Mouse (Mus musculus): ENCODE data around the gene Gna14.

Gene Gna14

GRCm38 (mm10) chr19:16518569-16518968 is 83.0 kb downstream of the Gna14 start:
- DNase-seq = no peak

DNA sequence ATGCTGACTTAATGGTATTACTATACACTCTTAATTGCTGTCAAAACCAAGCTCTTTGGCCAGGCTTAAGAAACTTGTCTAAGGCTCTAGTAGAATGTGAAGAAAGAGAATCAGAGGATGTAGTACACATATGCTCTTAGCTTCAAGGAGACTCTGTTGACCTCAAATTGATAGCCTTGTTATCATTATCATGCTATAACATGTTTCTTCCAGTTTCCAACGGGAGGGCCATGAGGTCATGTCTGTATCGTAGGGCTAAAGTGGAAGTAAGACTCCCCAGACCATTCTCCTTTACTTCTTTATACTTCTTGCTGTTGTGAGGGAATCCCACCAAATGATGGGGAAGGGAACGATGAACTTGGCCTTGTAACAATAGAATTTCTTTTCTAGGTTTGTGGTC is 85.0 kb downstream of the Gna14 start:
- no peak for DNase-seq

GRCm38 (mm10) chr19:16526302-16526880 is 90.8 kb downstream of the Gna14 start:
- no peak for DNase-seq

DNA sequence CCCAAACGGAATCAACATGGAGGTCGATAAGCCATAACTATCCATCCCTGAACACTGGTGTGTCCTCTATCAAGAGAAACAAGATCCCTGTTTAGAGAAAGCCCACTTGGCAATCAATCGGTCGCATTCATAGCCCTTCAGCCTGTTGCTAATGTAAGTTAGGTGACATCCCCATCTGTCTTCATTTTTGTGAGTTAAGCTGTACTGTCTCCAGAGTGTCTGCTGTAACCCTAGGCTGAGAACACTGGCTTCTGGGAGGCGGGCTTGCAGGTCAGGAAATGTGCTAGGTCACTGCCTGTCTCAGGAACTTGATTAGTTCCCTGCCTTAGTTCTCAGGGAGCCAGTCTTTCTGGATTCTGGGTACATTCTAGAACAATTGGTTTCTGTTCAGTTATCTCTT is 91.5 kb downstream of the Gna14 start:
- DNase-seq = peak in 1 of 2 experiments; percentile 12

DNA sequence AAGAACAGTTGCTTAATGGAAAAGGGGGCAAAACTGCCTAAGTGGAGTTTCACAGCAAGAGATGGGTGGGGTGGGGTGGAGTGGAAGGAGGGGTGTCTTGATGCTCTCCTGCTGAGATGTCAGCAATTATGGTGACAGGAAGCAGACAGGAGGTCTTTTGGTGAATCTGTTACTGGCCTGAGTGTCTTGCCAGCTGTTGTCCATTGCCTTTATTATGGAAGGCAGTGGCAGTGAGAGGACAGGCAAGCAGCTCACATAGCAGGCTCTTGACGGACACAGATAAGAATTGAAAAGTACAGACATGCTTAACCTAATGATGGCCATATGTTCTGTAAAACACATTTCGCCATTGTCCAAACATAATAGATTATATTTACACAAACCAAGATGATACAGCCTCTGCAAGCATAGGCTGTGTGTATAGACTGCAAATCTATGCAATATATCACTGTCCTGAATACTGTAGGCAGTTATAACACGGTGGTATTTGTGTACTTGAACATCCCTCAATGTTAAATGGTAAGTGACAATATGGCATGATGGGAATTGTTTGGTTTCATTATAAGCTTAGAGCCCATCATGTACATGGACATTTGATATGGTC is 92.8 kb downstream of the Gna14 start:
- DNase-seq = no peak

DNA sequence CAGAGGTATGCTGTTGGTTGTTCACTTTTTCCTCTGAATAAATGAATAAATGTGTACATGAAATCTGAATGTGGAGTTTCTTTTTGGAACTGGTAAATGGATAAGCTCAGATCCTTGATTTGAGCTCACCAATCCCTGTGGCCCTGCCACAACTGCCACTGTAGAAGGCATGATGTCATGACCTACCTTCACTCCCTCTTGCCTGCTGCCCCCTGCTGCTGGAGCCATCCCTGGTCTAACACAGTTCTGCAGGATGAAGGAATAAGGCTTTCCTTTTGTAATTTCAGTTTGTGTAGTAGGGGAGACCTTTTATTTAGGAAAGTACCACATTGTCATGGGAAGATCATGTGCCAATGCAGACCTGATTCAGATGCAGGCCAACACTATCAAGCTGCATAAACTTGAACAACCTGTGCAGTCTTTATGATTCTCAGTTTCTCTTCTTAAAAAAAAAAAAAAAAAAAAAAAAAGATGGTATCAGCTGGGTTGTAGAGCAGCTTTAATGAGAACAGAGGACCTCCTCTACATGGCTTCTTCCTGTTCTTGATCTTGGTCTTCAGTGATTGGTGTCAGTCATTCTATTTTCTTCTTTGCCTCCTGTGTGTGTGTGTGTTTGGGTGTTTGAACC is 93.8 kb downstream of the Gna14 start:
- peak in 1 of 2 experiments; percentile 69 for DNase-seq

DNA sequence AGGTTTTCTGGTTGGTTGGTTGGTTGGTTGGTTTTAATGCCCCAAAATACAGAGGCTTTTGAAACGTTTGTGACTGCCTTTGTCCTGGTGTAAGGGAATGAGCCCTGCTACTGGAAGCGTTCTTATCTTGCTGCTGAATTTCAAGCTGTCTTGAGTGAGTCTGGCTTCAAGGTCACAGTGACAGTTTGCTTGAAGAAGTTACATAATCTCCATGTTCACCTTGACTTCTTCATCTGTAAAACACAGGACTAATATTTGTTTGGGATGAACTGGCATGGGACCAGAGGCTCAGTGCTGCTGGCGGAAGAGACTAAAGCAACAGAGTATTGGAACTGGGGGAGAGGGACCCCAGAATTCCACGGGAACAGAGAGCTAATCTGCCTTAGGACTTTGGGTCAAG is 94.4 kb downstream of the Gna14 start:
- no peak for DNase-seq

DNA sequence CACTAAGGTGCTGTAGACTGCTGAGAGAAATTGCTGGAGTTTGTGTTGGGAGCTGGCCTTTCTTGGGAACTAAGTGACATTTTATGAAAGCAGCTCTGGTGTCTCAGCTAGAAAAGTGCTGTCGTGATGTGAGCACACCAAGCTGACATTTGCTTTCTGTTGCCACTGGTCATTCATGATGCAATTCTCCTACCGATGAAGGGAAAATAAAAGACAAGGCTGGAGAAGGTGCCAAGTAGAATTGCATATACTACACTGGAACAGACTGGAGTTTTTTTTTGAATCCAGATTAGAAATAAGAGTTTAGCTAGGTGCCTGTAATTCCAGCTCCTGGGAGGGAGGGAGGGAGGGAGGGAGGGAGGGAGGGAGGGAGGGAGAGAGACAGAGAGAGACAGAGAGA is 98.7 kb downstream of the Gna14 start:
- no peak for DNase-seq

GRCm38 (mm10) chr19:16538416-16538815 is 102.9 kb downstream of the Gna14 start:
- DNase-seq = peak; percentile 66 to 72

DNA sequence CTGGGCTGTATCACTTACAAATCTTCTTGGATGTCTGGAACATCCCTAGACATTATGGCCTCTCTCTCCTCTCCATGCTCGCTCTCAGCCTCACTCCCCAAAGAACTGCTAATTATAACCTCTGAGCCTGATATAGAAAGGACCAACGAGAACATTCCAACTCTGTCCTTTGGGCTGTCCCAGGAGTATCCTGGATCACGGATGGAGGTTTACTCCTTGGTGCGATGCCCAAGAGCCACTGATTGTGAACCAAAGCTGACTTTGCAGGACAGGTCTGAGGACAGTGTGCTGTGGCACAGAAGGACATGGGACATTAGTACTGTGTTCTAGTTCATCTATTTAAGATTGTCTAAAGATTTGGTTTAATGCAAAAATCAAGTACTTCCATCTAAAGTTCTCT is 108.1 kb downstream of the Gna14 start:
- DNase-seq = no peak

GRCm38 (mm10) chr19:16556988-16557387 is 121.4 kb downstream of the Gna14 start:
- DNase-seq = no peak

DNA sequence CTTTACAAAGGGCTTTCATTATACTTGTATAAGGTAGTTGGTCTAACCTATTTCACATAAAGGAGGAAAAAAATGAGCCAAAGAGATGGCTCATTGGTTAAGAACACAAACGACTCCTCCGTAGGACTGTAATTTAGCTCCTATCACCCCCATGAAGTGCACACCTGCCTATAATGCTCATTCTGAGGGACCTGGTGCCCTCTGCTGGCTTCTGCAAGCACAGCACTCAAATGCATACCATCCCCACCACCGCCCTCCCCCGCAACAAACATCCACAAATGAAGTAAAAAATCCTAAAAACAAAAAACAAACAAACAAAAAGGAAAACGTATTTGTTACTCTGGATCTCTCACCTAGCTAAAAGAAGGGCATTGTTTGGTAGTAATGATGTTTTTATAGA is 122.4 kb downstream of the Gna14 start:
- peak in 1 of 2 experiments; percentile 61 for DNase-seq

DNA sequence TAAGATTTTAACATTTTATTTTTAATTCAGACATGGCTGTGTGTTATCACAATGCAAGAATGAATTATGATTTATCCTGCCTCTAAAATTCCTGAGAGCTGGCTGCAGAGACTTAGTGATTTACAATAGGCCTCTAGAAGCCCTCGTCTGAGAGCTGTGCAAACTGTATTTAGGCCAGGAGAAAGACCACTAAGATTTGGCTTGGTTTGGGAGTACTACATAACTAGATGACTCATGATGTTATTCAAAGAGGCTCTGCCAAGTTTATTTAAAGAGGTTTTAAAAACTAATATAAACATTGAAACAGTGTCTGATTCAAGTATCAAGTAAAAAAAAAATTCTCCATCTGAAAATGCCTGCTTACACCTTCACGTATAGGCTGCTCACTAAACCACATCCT is 123.0 kb downstream of the Gna14 start:
- DNase-seq = no peak

- no peak for DNase-seq
Measured at GRCm38 (mm10) chr19:16559243-16559896, 123.8 kb downstream of the Gna14 start.

DNA sequence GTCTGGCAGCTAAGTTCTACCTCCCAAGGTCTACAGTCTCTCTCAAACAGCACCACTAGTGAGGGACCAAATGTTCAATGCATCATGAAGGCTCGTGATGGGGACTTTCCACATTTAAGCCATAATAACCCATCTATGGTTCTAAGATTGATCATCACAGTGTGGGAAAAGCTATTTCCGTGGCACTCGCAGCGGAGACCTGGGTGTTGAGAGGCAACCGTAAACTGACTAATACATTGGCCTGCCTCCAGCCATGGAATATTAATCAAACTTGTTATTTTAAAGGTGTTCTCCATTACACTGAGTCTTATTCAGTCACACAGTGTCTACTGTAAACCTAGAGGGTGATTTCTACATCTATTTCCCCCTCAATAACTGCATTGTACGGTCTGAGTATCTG is 127.1 kb downstream of the Gna14 start:
- DNase-seq = no peak

- DNase-seq = peak in 1 of 2 experiments; percentile 13
Measured at GRCm38 (mm10) chr19:16576790-16577189, 141.2 kb downstream of the Gna14 start.

DNA sequence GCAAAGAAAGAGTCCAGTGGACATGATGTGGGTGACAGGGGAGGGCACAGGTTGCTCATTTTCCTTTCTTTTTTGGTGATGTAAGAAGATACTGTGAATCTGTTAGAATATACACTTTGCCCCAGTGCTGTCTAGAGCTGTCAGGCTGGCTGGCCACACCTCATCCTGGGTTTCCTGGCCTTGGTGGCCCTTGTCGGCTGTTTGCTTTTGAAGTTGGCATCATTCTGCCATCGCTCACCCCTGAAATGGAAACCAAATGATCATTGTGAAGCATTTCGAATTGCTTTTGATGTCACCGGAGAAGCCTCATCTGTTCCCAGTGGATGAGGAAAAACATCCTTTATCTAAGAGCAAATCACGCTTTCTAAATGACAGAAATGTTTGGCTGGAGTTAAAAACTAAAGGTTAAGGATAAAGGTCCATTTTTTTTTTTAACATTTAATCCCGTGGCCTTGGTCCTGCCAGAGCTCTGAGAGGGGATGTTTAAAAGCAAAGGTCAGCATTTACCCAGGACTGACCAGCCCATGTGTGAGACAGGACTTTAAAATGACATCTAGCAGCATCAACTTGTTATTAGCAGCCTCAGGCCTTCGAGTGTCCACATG is 144.2 kb downstream of the Gna14 start:
- no peak for DNase-seq

DNA sequence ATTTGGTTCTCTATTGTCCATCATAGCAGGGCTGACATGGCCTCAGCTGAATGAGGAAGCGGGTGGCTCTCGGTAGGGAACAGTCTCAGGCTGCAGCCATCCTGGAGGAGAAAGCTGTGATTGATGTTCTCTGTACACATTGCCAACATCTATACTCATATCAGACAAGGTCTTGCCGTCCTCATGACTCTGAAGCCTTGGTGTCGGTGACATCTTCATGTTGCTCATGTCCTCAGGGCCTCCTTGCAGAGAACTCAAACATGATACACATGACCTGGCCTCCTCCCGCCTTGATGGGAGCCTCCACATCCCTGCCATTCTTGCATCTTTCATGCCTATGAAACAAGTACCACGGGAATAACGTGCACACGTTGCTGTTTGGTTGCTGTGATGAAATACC is 144.9 kb downstream of the Gna14 start:
- no peak for DNase-seq

- no peak for DNase-seq
Measured at GRCm38 (mm10) chr19:16584546-16584945, 149.0 kb downstream of the Gna14 start.

- DNase-seq = peak in 1 of 2 experiments; percentile 50
Measured at GRCm38 (mm10) chr19:16585379-16585778, 149.8 kb downstream of the Gna14 start.

DNA sequence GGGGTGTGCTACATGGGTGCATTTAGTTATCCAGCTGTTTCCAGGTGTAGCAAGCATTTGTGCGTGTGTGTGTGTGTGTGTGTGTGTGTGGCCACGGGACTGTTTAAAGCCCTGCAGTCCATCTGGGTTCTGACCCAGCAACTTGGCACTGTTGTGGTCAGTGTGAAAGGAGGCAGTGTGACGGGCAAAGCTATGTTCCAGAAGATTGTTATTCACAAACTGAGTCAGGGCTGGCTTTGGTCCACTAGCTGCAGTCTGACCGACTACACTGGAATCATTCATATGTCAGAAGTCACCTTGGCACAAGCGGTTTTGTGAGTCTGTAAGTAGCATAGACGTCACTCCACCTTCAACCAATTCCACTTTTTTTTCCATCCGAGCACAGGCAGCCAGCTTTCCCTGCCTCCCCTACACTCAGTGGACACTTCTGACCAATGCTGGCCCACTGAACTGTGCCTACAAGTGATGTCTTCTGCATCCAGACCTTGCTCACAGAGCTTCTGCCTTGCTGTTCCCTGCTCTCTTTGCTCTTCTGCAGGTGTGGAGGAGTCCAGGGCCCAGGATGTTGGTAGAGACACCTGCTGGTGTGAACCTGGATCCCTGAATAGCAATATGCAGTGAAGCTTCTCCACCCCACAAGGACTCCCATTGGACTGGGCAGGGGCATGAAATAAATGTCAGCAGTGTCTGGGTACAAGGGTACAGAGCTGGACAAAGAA is 157.9 kb downstream of the Gna14 start:
- DNase-seq = no peak

GRCm38 (mm10) chr19:16593975-16594317 is 158.4 kb downstream of the Gna14 start:
- DNase-seq = no peak

DNA sequence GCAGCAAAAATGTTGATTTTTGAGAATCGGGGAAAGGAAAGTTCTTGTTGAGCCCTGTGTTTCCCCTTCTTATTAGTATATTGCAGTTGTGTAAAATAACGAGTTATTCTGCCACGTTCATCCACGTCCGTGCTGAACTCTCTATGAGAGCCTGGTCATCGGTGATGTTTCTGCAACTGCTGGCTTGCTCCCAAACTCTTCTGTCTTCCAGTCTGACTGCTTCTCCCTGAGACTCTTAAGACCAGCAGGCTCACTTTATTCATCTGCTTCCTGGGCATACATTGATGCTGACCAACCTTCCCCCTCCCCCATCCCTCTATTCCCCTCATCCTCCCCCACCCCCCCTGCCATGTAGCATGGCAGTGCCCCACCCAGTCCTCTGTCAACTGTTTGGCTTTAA is 161.7 kb downstream of the Gna14 start:
- no peak for DNase-seq

Data from kidney, postnatal 36 days (tissue).